Mouse (Mus musculus): ENCODE measurements at regions not wholly inside any gene's neighbourhood (a gene's known extent, or its start where the extent isn't known, plus 50 kb on each side); places are given as distances from the start of the nearest gene placed in this dataset. TPM values are rescaled to one million over a fixed set of nuclear protein-coding genes. Genes with fewer than 3 reads are reported as not detected.

- WGBS: 69% methylated on average over 2 of the region's 2 CpGs
- Histone ChIP-seq H3K4me3 (ENCODE audit: low read depth, low read length) (no peak overlapping the region), H3K4me2 (ENCODE audit: low read depth, low read length) (no peak overlapping the region), H3K27ac (ENCODE audit: low read depth, low read length) (no peak overlapping the region), H3K9ac (replicated peaks; ENCODE audit: low read depth, low read length) (no peak overlapping the region), H3K36me3 (ENCODE audit: control insufficient read depth, insufficient read depth, low read length) (no peaks in the 10 kb centered on the region), H3K9me3 (ENCODE audit: control insufficient read depth, low read length) (no peaks in the 10 kb centered on the region), H3K27me3 (ENCODE audit: control insufficient read depth, insufficient read depth, low read length) (no peaks in the 10 kb centered on the region), H3K4me1 (ENCODE audit: control insufficient read depth, insufficient read depth, low read length) (no peaks in the 10 kb centered on the region)
- ATAC-seq (ENCODE audit: low read depth): no peak
Observed at GRCm38 (mm10) chr5:13965901-13966300, 59.2 kb upstream of the Sema3e start.

GRCm38 (mm10) chr5:13974664-13975063, 50.4 kb upstream of the Sema3e start:
- no peak overlapping the region for H3K4me3 ChIP-seq (ENCODE audit: low read depth, low read length)
- no peak overlapping the region for H3K27ac ChIP-seq (ENCODE audit: low read depth, low read length)
- no peaks in the 10 kb centered on the region for H3K4me1 ChIP-seq (ENCODE audit: control insufficient read depth, insufficient read depth, low read length)
- no peaks in the 10 kb centered on the region for H3K9me3 ChIP-seq (ENCODE audit: control insufficient read depth, low read length)
- WGBS: 73% methylated on average over 3 of the region's 3 CpGs
- H3K36me3 ChIP-seq (ENCODE audit: control insufficient read depth, insufficient read depth, low read length): no peaks in the 10 kb centered on the region
- no peak overlapping the region for H3K9ac ChIP-seq (replicated peaks; ENCODE audit: low read depth, low read length)
- no peaks in the 10 kb centered on the region for H3K27me3 ChIP-seq (ENCODE audit: control insufficient read depth, insufficient read depth, low read length)
- no peak overlapping the region for H3K4me2 ChIP-seq (ENCODE audit: low read depth, low read length)
- no peak for ATAC-seq (ENCODE audit: low read depth)

Small RNA genes in the stretch of these regions (microRNA-seq; reads per million reads assigned to microRNA genes)
- gene Gm24054: not detected
